Mouse (Mus musculus) MEL (cell line): ENCODE data around the gene Rtl1. TPM values are rescaled to one million over a fixed set of nuclear protein-coding genes. Genes with fewer than 3 reads are reported as not detected.

ENCODE experiments used
- DNase-seq: peaks from one replicate; pipeline ENCODE4 v3.0.0; 2011; ENCODE audit warnings: low read depth, low spot score
- H3K27ac ChIP-seq: 2 replicates; pipeline ENCODE4 v1.5.1; 2012; ENCODE audit warnings: low read depth, mild to moderate bottlenecking, control low read depth, low read length, moderate library complexity; ENCODE audit not compliant: control insufficient read depth
- H3K27me3 ChIP-seq, 2 experiments: fragments of 150-350 bp in 1 of 2; sonication (generic) in 1 of 2; 2 replicates each; pipeline ENCODE4 v1.6.1; 2012; ENCODE audit warnings: low read length in 2 of 2, mild to moderate bottlenecking in 2 of 2, improper control_type of control experiment in 1 of 2, moderate library complexity in 1 of 2; ENCODE audit not compliant: insufficient read depth in 2 of 2, control insufficient read depth in 1 of 2
- H3K36me3 ChIP-seq, 2 experiments: 2 replicates each; pipeline ENCODE4 v1.6.1; 2012 to 2014; ENCODE audit warnings: low read length in 2 of 2, improper control_type of control experiment in 1 of 2, inconsistent platforms in 1 of 2, mild to moderate bottlenecking in 1 of 2; ENCODE audit not compliant: insufficient read depth in 2 of 2, control insufficient read depth in 1 of 2
- H3K4me1 ChIP-seq, 2 experiments: fragments of 150-350 bp in 1 of 2; sonication (generic) in 1 of 2; 2 replicates each; pipeline ENCODE4 v1.6.1; 2012; ENCODE audit warnings: low read length in 2 of 2, improper control_type of control experiment in 1 of 2, mild to moderate bottlenecking in 1 of 2; ENCODE audit not compliant: insufficient read depth in 2 of 2, control insufficient read depth in 1 of 2
- H3K4me3 ChIP-seq, 2 experiments: fragments of 150-350 bp in 1 of 2; sonication (generic) in 1 of 2; 2 replicates each; pipeline ENCODE4 v1.5.1; 2012; ENCODE audit warnings: low read depth in 2 of 2, low read length in 2 of 2, mild to moderate bottlenecking in 2 of 2, moderate library complexity in 2 of 2, control low read depth in 1 of 2, improper control_type of control experiment in 1 of 2; ENCODE audit not compliant: control insufficient read depth in 1 of 2, insufficient read depth in 1 of 2
- H3K79me2 ChIP-seq: 2 replicates; pipeline ENCODE4 v1.6.1; 2012; ENCODE audit warnings: mild to moderate bottlenecking, low read length, moderate library complexity; ENCODE audit not compliant: control insufficient read depth, poor library complexity, insufficient read depth
- H3K9ac ChIP-seq: 2 replicates; pipeline ENCODE4 v1.6.1; 2012; ENCODE audit warnings: low read depth, mild to moderate bottlenecking, control low read depth, low read length, moderate library complexity; ENCODE audit not compliant: control insufficient read depth, poor library complexity, severe bottlenecking
- H3K9me3 ChIP-seq: fragments of 150-350 bp; sonication (generic); replicated peaks from 2 replicates; pipeline ENCODE4 v1.6.1; 2012; ENCODE audit warnings: mild to moderate bottlenecking, low read length, improper control_type of control experiment, moderate library complexity; ENCODE audit not compliant: insufficient read depth
- BHLHE40 ChIP-seq: IDR thresholded peaks from 2 replicates; pipeline ENCODE4 v1.6.1; 2012; ENCODE audit warnings: low read depth, mild to moderate bottlenecking, inconsistent platforms, low read length, improper control_type of control experiment, borderline replicate concordance
- CHD1 ChIP-seq: IDR thresholded peaks from 2 replicates; pipeline ENCODE4 v1.6.1; 2012; ENCODE audit warnings: low read depth, mild to moderate bottlenecking, inconsistent platforms, low read length, improper control_type of control experiment
- E2F4 ChIP-seq: IDR thresholded peaks from 2 replicates; pipeline ENCODE4 v1.6.1; 2011; ENCODE audit warnings: low read depth, low read length, improper control_type of control experiment, borderline replicate concordance
- EP300 ChIP-seq, 2 experiments: IDR thresholded peaks; 2 replicates each; pipeline ENCODE4 v1.6.1; 2011; ENCODE audit warnings: improper control_type of control experiment in 2 of 2, low read length in 2 of 2, low read depth in 1 of 2, mild to moderate bottlenecking in 1 of 2
- ETS1 ChIP-seq: IDR thresholded peaks from 2 replicates; pipeline ENCODE4 v1.6.1; 2012; ENCODE audit warnings: low read depth, mild to moderate bottlenecking, inconsistent platforms, low read length, improper control_type of control experiment, moderate library complexity
- GABPA ChIP-seq: IDR thresholded peaks from 2 replicates; pipeline ENCODE4 v1.6.1; 2012; ENCODE audit warnings: low read depth, mild to moderate bottlenecking, inconsistent platforms, low read length, improper control_type of control experiment, moderate library complexity
- KAT2A ChIP-seq: conservative IDR thresholded peaks from 2 replicates; pipeline ENCODE4 v1.6.1; 2012; ENCODE audit warnings: low read depth, low read length, improper control_type of control experiment, inconsistent platforms
- MAX ChIP-seq: IDR thresholded peaks from 2 replicates; pipeline ENCODE4 v1.6.1; 2011; ENCODE audit warnings: low read length, improper control_type of control experiment
- MYB ChIP-seq: IDR thresholded peaks from 2 replicates; pipeline ENCODE4 v1.6.1; 2011; ENCODE audit warnings: mild to moderate bottlenecking, low read depth, low read length, improper control_type of control experiment
- NELFE ChIP-seq: IDR thresholded peaks from 2 replicates; pipeline ENCODE4 v1.6.1; 2011; ENCODE audit warnings: low read depth, low read length, improper control_type of control experiment
- NRF1 ChIP-seq: IDR thresholded peaks from 2 replicates; pipeline ENCODE4 v1.6.1; 2014; ENCODE audit warnings: low read depth, mild to moderate bottlenecking, inconsistent platforms, low read length, improper control_type of control experiment, moderate library complexity; ENCODE audit not compliant: poor library complexity, insufficient read depth, severe bottlenecking
- POLR2AphosphoS2 ChIP-seq: IDR thresholded peaks from 2 replicates; pipeline ENCODE4 v1.6.1; 2011; ENCODE audit warnings: low read length, improper control_type of control experiment
- POLR2AphosphoS5 ChIP-seq: IDR thresholded peaks from 2 replicates; pipeline ENCODE4 v1.6.1; 2012; ENCODE audit warnings: low read depth, borderline replicate concordance, mild to moderate bottlenecking, inconsistent platforms, low read length, moderate library complexity, mixed read lengths
- RCOR1 ChIP-seq: IDR thresholded peaks from 2 replicates; pipeline ENCODE4 v1.6.1; 2012; ENCODE audit warnings: low read depth, mild to moderate bottlenecking, inconsistent platforms, low read length, improper control_type of control experiment
- SMC3 ChIP-seq: IDR thresholded peaks from 2 replicates; pipeline ENCODE4 v1.6.1; 2011; ENCODE audit warnings: low read depth, low read length, improper control_type of control experiment
- TBP ChIP-seq: IDR thresholded peaks from 2 replicates; pipeline ENCODE4 v1.8.0; 2011; ENCODE audit warnings: low read depth, low read length, improper control_type of control experiment
- ZC3H11A ChIP-seq: IDR thresholded peaks from 2 replicates; pipeline ENCODE4 v1.6.1; 2012; ENCODE audit warnings: low read depth, mild to moderate bottlenecking, inconsistent platforms, low read length, improper control_type of control experiment
- ZKSCAN1 ChIP-seq: IDR thresholded peaks from 2 replicates; pipeline ENCODE4 v1.6.1; 2012; ENCODE audit warnings: low read depth, mild to moderate bottlenecking, inconsistent platforms, low read length, improper control_type of control experiment, moderate library complexity
- polyA plus RNA-seq, 2 experiments: library from polyadenylated mRNA; stranded (reverse) in 1 of 2; unstranded in 1 of 2; fragments of >175 nt in 1 of 2; fragments of >200 nt in 1 of 2; gene quantifications; 2 replicates each; pipeline versions ENCODE4 v1.2.1 to v1.2.4; 2012; ENCODE audit warnings: low replicate concordance in 2 of 2, low read depth in 1 of 2; ENCODE audit not compliant: insufficient read length in 2 of 2, insufficient read depth in 1 of 2, missing spikeins in 1 of 2
- total RNA-seq: library from RNA; depleted of rRNA; stranded (reverse); fragments of 300-350 nt; gene quantifications from 2 replicates; pipeline ENCODE4 v1.2.3, GENCODE M21; 2012

Gene Rtl1
- total and polyA plus RNA-seq, 3 experiments: under 0.01 TPM; not detected in 2

DNA sequence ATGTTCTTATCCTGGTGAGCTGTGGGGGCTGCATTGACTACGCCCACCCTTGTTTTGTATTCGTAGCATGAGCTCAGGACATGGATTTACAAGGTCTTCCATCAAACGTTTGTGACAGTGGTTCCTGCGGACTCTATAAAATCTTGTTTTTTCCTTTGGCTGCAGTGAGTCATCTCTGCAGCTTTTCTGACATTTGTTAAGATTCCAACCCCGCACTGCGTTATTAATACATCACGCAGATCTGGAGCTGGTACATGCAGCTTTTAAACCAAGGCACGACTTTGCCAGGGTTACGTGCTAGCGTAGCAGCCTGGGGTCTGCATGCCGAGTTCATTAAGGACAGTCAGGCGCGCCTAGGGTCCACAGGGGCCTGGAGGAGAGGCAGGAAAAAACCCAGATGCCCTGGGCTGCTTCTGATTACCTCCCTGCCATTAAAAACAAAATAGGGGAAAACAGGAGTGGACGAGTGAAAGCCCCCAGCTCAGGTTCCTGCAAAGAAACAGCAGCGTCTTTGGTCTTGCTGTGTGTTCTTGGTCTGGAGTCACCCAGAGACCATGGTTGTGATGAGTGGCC is 44.2 kb downstream of the Rtl1 start:
- no peak overlapping the region for H3K9ac ChIP-seq
- H3K27ac ChIP-seq: no peak overlapping the region
- H3K4me3 ChIP-seq: no peak overlapping the region
- no peaks in the 10 kb centered on the region for H3K4me1 ChIP-seq
- no peak for DNase-seq
- TF ChIP-seq CHD1 (no peak), POLR2AphosphoS2 (no peak), ZC3H11A (no peak), POLR2AphosphoS5 (no peak), NELFE (no peak), MYB (no peak), EP300 (IDR thresholded peaks at IDR 0.05; ENCODE audit: low read depth in 1 of 2, low read length in 2 of 2) (no peak), SMC3 (no peak), RCOR1 (no peak), TBP (no peak), NRF1 (no peak), KAT2A (no peak), ETS1 (no peak), BHLHE40 (no peak), E2F4 (no peak)
- H3K36me3 ChIP-seq: no peaks in the 10 kb centered on the region
- no peaks in the 10 kb centered on the region for H3K27me3 ChIP-seq
- no peaks in the 10 kb centered on the region for H3K79me2 ChIP-seq
- no peaks in the 10 kb centered on the region; the same call in 1 of the 2 replicates for H3K9me3 ChIP-seq

DNA sequence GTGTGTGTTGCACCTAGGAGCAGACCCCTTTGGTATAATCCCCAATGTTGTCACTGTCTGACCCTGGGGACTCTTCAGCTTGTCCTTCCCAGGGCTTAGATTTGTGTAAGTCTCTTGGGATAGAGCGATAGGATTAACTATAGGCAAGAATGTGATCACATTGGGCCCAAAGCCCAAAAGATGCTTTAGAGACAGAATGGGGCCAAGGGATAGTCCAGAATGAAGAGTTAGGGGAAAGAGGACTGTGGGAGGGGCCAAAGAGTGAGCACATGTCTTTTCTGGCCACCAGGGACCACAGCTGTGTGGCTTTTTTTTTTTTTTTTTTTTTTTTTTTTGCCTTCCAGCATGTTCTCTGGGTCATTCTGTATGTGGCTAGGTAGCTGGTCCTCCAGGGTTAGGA is 46.6 kb downstream of the Rtl1 start:
- Histone ChIP-seq H3K9ac (no peak overlapping the region), H3K9me3 (no peaks in the 10 kb centered on the region), H3K36me3 (no peaks in the 10 kb centered on the region), H3K79me2 (no peaks in the 10 kb centered on the region), H3K4me3 (no peak overlapping the region)
- TF ChIP-seq NELFE (no peak), ZKSCAN1 (no peak), MAX (no peak), BHLHE40 (no peak), GABPA (no peak)
- TF ChIP-seq, all 39 proteins: peak for 0
- DNase-seq: no peak
- Histone ChIP-seq H3K4me1 (no peaks in the 10 kb centered on the region), H3K27ac (no peak overlapping the region), H3K27me3 (no peaks in the 10 kb centered on the region)
